Mouse (Mus musculus) lung, adult 2 months (tissue): ENCODE measurements around the gene Rnf130.

Experiments
- CTCF ChIP-seq: fragments of 200-500 bp; IDR thresholded peaks from 2 replicates; pipeline ENCODE4 v1.5.1; 2011; ENCODE audit warnings: mild to moderate bottlenecking, low read length, control low read depth; ENCODE audit not compliant: insufficient read depth
- POLR2A ChIP-seq: fragments of 200-500 bp; IDR thresholded peaks from 2 replicates; pipeline ENCODE4 v1.6.1; 2011; ENCODE audit warnings: low read depth, mild to moderate bottlenecking, control low read depth, low read length, borderline replicate concordance; ENCODE audit errors: extremely low read depth

GRCm38 (mm10) chr11:50104016-50104415 is 78.9 kb downstream of the Rnf130 start:
- TF ChIP-seq CTCF (no peak), POLR2A (no peak)
